Mouse (Mus musculus): ENCODE measurements at regions not wholly inside any gene's neighbourhood (a gene's known extent, or its start where the extent isn't known, plus 50 kb on each side); places are given as distances from the start of the nearest gene placed in this dataset.
A peak's percentile ranks its signal among the peaks of the same experiment; 100 is the strongest.
"Not testable (repeated sequence)": the region's sequence is repeated elsewhere in the genome, so short reads cannot be mapped to it uniquely, and the experiment has no call there.

- peak; percentile 25 to 42 for DNase-seq (ENCODE audit: low spot score in 2 of 2)
Observed at GRCm38 (mm10) chr8:39218716-39219115, 1456.2 kb upstream of the Adam24 start.

GRCm38 (mm10) chr8:39227239-39227638 is 1447.6 kb upstream of the Adam24 start:
- no peak for DNase-seq (ENCODE audit: low spot score in 2 of 2)

- DNase-seq (ENCODE audit: low spot score in 2 of 2) = peak; percentile 39 to 46
Observed at GRCm38 (mm10) chr8:39268970-39269497, 1405.8 kb upstream of the Adam24 start.

- DNase-seq (ENCODE audit: low spot score in 2 of 2) = no peak
Observed at GRCm38 (mm10) chr8:39297548-39298306, 1377.2 kb upstream of the Adam24 start.

- DNase-seq (ENCODE audit: low spot score in 2 of 2) = no peak
Observed at GRCm38 (mm10) chr8:39303742-39304336, 1371.0 kb upstream of the Adam24 start.

GRCm38 (mm10) chr8:39313854-39314253 is 1361.0 kb upstream of the Adam24 start:
- peak in 1 of 2 experiments; percentile 33 for DNase-seq (ENCODE audit: low spot score in 2 of 2)

GRCm38 (mm10) chr8:39315521-39316233 is 1359.2 kb upstream of the Adam24 start:
- DNase-seq (ENCODE audit: low spot score in 2 of 2) = peak; percentile 13 to 25

- no peak for DNase-seq (ENCODE audit: low spot score in 2 of 2)
Observed at GRCm38 (mm10) chr8:39316234-39316568, 1358.7 kb upstream of the Adam24 start.

GRCm38 (mm10) chr8:39329378-39329777 is 1345.5 kb upstream of the Adam24 start:
- DNase-seq (ENCODE audit: low spot score in 2 of 2) = no peak

- DNase-seq (ENCODE audit: low spot score in 2 of 2) = no peak
Observed at GRCm38 (mm10) chr8:39344731-39345130, 1330.1 kb upstream of the Adam24 start.

GRCm38 (mm10) chr8:39346471-39346870 is 1328.4 kb upstream of the Adam24 start:
- DNase-seq (ENCODE audit: low spot score in 2 of 2) = no peak

- DNase-seq (ENCODE audit: low spot score in 2 of 2) = no peak
Observed at GRCm38 (mm10) chr8:39348956-39349355, 1325.9 kb upstream of the Adam24 start.

- DNase-seq (ENCODE audit: low spot score in 2 of 2) = peak; percentile 22 to 23
Observed at GRCm38 (mm10) chr8:39355412-39355811, 1319.5 kb upstream of the Adam24 start.

- no peak for DNase-seq (ENCODE audit: low spot score in 2 of 2)
Observed at GRCm38 (mm10) chr8:39357111-39357510, 1317.8 kb upstream of the Adam24 start.

GRCm38 (mm10) chr8:39357865-39358264 is 1317.0 kb upstream of the Adam24 start:
- no peak for DNase-seq (ENCODE audit: low spot score in 2 of 2)

- DNase-seq (ENCODE audit: low spot score in 2 of 2) = not testable (repeated sequence)
Observed at GRCm38 (mm10) chr8:39366346-39366745, 1308.5 kb upstream of the Adam24 start.

Measured in left cerebral cortex, adult 18-20 months (tissue).